Mouse (Mus musculus) heart, postnatal 25 days (tissue): Measurements from ENCODE around the gene Rps6. TPM values are rescaled to one million over a fixed set of nuclear protein-coding genes. Genes with fewer than 3 reads are reported as not detected.
"Not testable (repeated sequence)": the region's sequence is repeated elsewhere in the genome, so short reads cannot be mapped to it uniquely, and the experiment has no call there.

ENCODE experiments used
- DNase-seq: peaks from one replicate; pipeline ENCODE4 v3.0.0; 2022; ENCODE audit warnings: low spot score
- intact Hi-C: fragments of 180-260 bp; cut with DNase I; formaldehyde crosslinking; loops from one replicate; pipeline ENCODE4 v1.15.1; 2025
- total RNA-seq, 2 experiments: library from RNA; stranded (reverse); gene quantifications; 2 replicates each; pipeline ENCODE4 v1.2.3; 2021

Gene Rps6
- total RNA-seq, 2 experiments from 2014 or later: 460 to 507 TPM

- intact Hi-C loops: loop anchor here (1.0 to 5.0 kb wide), 2 partner anchors 18 to 279 kb away; partner anchors contain the start of genes Acer2 and Rraga
- no peak for DNase-seq
Observed at GRCm38 (mm10) chr4:86856304-86857112, 704 bp downstream of the Rps6 start.

- no peak for DNase-seq
- intact Hi-C loops: no loop called here
Observed at GRCm38 (mm10) chr4:86852813-86853590, 4.2 kb downstream of the Rps6 start.

- DNase-seq: no peak
- intact Hi-C loops: no loop called here
Observed at GRCm38 (mm10) chr4:86852018-86852417, 5.2 kb downstream of the Rps6 start.

GRCm38 (mm10) chr4:86851331-86851730 is 5.9 kb downstream of the Rps6 start:
- DNase-seq: no peak
- intact Hi-C loops: no loop called here

- DNase-seq: no peak
- intact Hi-C loops: no loop called here
Observed at GRCm38 (mm10) chr4:86847246-86847645, 10.0 kb downstream of the Rps6 start.

- DNase-seq: no peak
- intact Hi-C loops: no loop called here
Observed at GRCm38 (mm10) chr4:86845384-86845783, 11.8 kb downstream of the Rps6 start.

GRCm38 (mm10) chr4:86841141-86841540 is 16.1 kb downstream of the Rps6 start:
- intact Hi-C loops: not testable (repeated sequence)

GRCm38 (mm10) chr4:86831896-86832295 is 25.3 kb downstream of the Rps6 start:
- intact Hi-C loops: loop anchor here (5.0 kb wide), 1 partner anchor 95 kb away; no protein-coding TSS in a partner anchor
- no peak for DNase-seq

More at GRCm38 (mm10) chr4:86841141-86841540, 16.1 kb downstream of the Rps6 start:
- not testable (repeated sequence) for DNase-seq

GRCm38 (mm10) chr4:86825143-86825542 is 32.1 kb downstream of the Rps6 start:
- no peak for DNase-seq
- intact Hi-C loops: no loop called here

GRCm38 (mm10) chr4:86823169-86823568 is 34.0 kb downstream of the Rps6 start:
- no peak for DNase-seq
- intact Hi-C loops: no loop called here

GRCm38 (mm10) chr4:86814850-86815249 is 42.4 kb downstream of the Rps6 start:
- intact Hi-C loops: no loop called here
- no peak for DNase-seq

GRCm38 (mm10) chr4:86810604-86811003 is 46.6 kb downstream of the Rps6 start:
- intact Hi-C loops: no loop called here
- no peak for DNase-seq

Other genes starting within 250 kb of the Rps6 start
- 1 to 10 TPM; 3.8 to 4.2 TPM for gene Haus6, start 245.4 kb downstream of the Rps6 start, total RNA-seq
- 100 to 1,000 TPM; 117 to 120 TPM for gene Plin2, start 187.4 kb downstream of the Rps6 start, total RNA-seq
- gene Dennd4c, start 108.9 kb downstream of the Rps6 start, total RNA-seq: 10 to 100 TPM; 33.7 to 34.7 TPM
- gene Acer2, start 17.0 kb upstream of the Rps6 start, total RNA-seq: 10 to 100 TPM; 16.9 to 17.1 TPM